Mouse (Mus musculus) thymus, adult 2 months (tissue): ENCODE measurements around the gene Zfp362.

Experiments used
- CTCF ChIP-seq: fragments of 200-500 bp; IDR thresholded peaks from 2 replicates; pipeline ENCODE4 v1.5.1; 2012; ENCODE audit warnings: mild to moderate bottlenecking, control low read depth, low read length, moderate library complexity, borderline replicate concordance; ENCODE audit not compliant: control insufficient read depth, poor library complexity, insufficient read depth; ENCODE audit errors: extremely low read depth
- POLR2A ChIP-seq: fragments of 200-500 bp; IDR thresholded peaks from 2 replicates; pipeline ENCODE4 v1.6.1; 2012; ENCODE audit warnings: mild to moderate bottlenecking, low read length, control low read depth, moderate library complexity; ENCODE audit not compliant: control insufficient read depth, poor library complexity, insufficient read depth; ENCODE audit errors: extremely low read depth

GRCm38 (mm10) chr4:128801675-128802465 lies 4.0 kb downstream of the Zfp362 start:
- no peak for TF ChIP-seq CTCF
- TF ChIP-seq POLR2A = no peak
